Mouse (Mus musculus): ENCODE data around the gene Tmem38a. TPM values are rescaled to one million over a fixed set of nuclear protein-coding genes. Genes with fewer than 3 reads are reported as not detected.

Gene Tmem38a
- total and polyA plus RNA-seq, 3 experiments = 3.8 to 6.2 (median 4.2) TPM

DNA sequence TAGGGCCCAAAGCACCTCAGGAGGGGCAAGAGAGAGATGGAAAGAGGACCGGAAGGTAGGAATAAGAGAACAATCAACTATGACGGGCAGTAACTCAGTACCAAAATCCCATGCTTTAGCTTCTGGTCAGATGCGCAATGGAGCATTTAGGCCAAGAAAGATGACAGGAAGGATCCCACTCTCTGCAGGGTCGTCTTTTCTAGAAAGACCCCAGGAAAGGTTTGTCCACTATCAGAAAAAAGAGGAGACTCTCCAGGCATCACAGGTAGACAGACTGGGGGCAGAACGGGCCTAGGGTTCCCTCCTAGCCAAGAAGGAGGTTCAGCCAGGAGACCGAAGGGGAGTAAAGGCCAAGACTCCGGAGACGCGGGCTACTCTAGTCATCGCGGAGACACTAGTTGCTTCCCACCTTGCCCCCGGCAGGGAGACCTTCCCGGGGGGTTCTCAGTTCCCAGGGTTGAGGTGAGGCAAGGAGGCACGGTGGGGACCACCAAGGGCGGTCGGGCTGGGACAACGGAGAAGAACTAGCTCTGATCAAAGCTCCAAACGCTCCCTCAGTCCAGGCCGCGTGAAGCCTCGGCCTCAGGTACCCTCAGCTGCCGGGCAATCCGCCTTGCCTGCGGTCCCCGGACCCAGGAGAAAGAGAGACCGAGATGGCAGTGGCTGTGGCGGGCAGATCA lies 24.6 kb upstream of the Tmem38a start:
- no peaks in the 10 kb centered on the region for H3K27me3 ChIP-seq (replicated peaks)
- peaks cover 0 to 51% of the 10 kb centered on the region in 2 experiments; a peak in 2 of 4 replicates for H3K4me1 ChIP-seq (ENCODE audit: control insufficient read depth in 1 of 2, insufficient read depth in 2 of 2)
- dilution Hi-C loops (cut with MboI; ENCODE audit: extremely low pct_ligation_motif_present, extremely low pct_unique_long_range_greater_than_20kb, low sequenced_read_pairs) = no loop called here
- H3K27ac ChIP-seq (ENCODE audit: insufficient read depth, low read depth) = 0 out of 2 replicates have a peak overlapping the region, but pooled peaks have one; percentile 21
- peaks cover 56% of the 10 kb centered on the region for H3K79me2 ChIP-seq (replicated peaks; ENCODE audit: control insufficient read depth, extremely low read depth, insufficient read depth, poor library complexity, severe bottlenecking)
- peak overlapping the region; percentile 89 to 99 (median 95) for H3K4me3 ChIP-seq (replicated peaks in 1 of 3; ENCODE audit: low read depth in 2 of 3, low read length in 2 of 3, poor library complexity in 1 of 3)
- TF ChIP-seq JUND (conservative IDR thresholded peaks at IDR 0.05; ENCODE audit: low read depth, low read length) (no peak), MXI1 (IDR thresholded peaks at IDR 0.05; ENCODE audit: low read depth, low read length) (no peak), HCFC1 (IDR thresholded peaks at IDR 0.05; ENCODE audit: low read depth, low read length) (0 out of 2 replicates have a peak, but pooled peaks have one; percentile 8), USF1 (IDR thresholded peaks at IDR 0.05; ENCODE audit: low read depth, low read length) (no peak), MAX (IDR thresholded peaks at IDR 0.05; ENCODE audit: low read length) (no peak), CTCF (conservative IDR thresholded peaks at IDR 0.05 in 1 of 2, IDR thresholded peaks at IDR 0.05 in 1 of 2; ENCODE audit: low read depth in 2 of 2, low read length in 2 of 2) (no peak), PAX5 (IDR thresholded peaks at IDR 0.05; ENCODE audit: low read length) (no peak), CHD1 (IDR thresholded peaks at IDR 0.05; ENCODE audit: low read depth, low read length) (0 out of 2 replicates have a peak, but pooled peaks have one; percentile 17), NRF1 (IDR thresholded peaks at IDR 0.05; ENCODE audit: low read depth, low read length) (no peak), ZMIZ1 (IDR thresholded peaks at IDR 0.05; ENCODE audit: low read depth, low read length) (no peak), MYC (IDR thresholded peaks at IDR 0.05; ENCODE audit: low read depth, low read length) (no peak), SMC3 (IDR thresholded peaks at IDR 0.05; ENCODE audit: low read depth, low read length) (no peak), UBTF (IDR thresholded peaks at IDR 0.05; ENCODE audit: low read depth, low read length) (peak; percentile 98), MAZ (IDR thresholded peaks at IDR 0.05; ENCODE audit: low read depth, low read length) (no peak), POLR2AphosphoS2 (IDR thresholded peaks at IDR 0.05; ENCODE audit: low read depth, low read length) (no peak), MAFK (IDR thresholded peaks at IDR 0.05; ENCODE audit: insufficient replicate concordance, low read length) (no peak), RAD21 (IDR thresholded peaks at IDR 0.05; ENCODE audit: low read depth, low read length) (no peak), SIN3A (IDR thresholded peaks at IDR 0.05; ENCODE audit: low read length) (peak; percentile 53), KAT2A (IDR thresholded peaks at IDR 0.05; ENCODE audit: insufficient replicate concordance, low read length) (no peak), POLR2A (IDR thresholded peaks at IDR 0.05; ENCODE audit: low read depth, low read length) (no peak)
- no peaks in the 10 kb centered on the region for H3K9me3 ChIP-seq (replicated peaks; ENCODE audit: low read length)
- peak overlapping the region; percentile 94 for H3K9ac ChIP-seq (ENCODE audit: insufficient read depth, low read depth)
- H3K36me3 ChIP-seq (replicated peaks in 1 of 2; ENCODE audit: control insufficient read depth in 1 of 2, insufficient read depth in 1 of 2, low read length in 1 of 2) = peaks cover 13 to 48% of the 10 kb centered on the region in 2 experiments
- in situ Hi-C loops (cut with MboI; ENCODE audit: low pct_ligation_motif_present, low pct_unique_long_range_greater_than_20kb, low sequenced_read_pairs) = no loop called here
- DNase-seq (ENCODE audit: extremely low read depth) = peak; percentile 17
- peak overlapping the region; percentile 93 for H3K4me2 ChIP-seq (ENCODE audit: insufficient read depth, low read depth, poor library complexity, severe bottlenecking)
